Mouse (Mus musculus): ENCODE results near the gene Rbx1.

Rbx1 gene

DNA sequence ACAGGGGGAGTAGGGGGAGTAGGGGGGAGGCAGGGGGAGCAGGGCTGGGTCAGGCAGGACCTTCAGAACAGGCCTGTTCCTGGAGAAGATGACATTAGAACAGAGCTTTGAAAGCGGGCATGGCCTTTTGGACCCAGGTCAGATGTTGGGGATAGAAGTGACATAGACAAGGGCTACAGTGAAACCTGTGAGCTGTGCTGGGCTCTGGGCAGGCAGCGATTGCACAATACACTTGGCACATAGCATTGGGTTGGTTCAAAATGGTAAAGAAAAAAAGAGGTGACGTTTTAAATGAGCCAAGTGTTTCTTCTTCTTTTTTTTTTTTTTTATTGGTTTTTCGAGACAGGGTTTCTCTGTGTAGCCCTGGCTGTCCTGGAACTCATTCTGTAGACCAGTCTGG lies 19.4 kb downstream of the Rbx1 start:
- no peak for DNase-seq

DNA sequence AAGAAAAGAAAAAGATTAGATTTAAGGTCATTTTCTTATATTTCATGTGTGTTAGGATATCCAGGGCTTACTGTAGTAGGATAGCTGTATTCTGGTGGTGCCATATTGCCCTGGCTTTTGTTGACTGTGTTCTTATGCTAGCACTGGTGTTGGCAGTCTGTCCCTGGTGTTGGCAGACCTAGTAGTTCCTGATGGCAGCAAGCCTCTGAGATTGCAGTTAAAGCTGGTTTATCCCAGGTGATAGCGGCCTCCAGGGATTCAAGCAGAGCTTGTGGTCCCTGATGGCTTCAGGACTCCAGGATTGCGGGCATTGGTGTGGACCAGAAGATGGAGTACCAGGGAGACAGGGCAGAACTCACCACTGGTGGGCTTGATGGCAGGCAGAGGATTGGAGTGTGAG lies 37.4 kb downstream of the Rbx1 start:
- no peak for DNase-seq

DNA sequence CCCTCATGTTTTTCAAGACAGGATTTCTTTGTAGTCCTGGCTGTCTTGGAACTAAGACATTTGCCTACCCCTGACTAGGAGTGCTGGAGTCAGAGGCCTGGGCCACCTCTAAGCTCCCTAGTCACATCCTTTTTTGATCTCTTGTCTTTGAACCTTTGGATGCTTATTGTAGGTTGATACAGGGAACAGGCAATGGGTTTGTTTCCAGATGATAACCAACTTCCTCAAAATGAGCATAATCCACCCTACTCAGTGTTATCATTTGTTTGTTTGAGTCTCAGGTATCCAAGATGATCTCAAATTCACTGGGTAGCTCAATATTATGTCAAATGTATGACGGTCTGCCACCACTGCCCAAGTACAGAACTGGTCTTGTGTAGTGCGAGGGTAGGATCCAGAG lies 37.9 kb downstream of the Rbx1 start:
- no peak for DNase-seq

DNA sequence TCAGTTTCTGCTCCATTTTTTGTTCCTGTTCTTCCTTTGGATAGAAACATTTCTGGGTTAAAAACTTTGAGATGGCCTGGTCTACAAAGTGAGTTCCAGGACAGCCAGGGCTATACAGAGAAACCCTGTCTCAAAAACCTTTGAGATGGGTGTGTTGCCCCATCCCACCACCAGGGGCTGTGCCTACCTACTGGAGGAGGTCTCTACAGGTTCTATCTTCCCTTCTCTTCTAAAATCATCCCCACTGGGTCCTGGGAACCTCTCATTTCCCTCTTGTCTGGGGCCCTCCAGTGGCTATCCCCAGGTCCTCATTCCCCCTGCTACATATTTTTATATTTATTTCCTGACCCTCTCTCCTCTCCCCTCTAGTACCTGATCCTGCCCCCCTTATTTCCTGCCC lies 41.1 kb downstream of the Rbx1 start:
- DNase-seq: no peak

DNA sequence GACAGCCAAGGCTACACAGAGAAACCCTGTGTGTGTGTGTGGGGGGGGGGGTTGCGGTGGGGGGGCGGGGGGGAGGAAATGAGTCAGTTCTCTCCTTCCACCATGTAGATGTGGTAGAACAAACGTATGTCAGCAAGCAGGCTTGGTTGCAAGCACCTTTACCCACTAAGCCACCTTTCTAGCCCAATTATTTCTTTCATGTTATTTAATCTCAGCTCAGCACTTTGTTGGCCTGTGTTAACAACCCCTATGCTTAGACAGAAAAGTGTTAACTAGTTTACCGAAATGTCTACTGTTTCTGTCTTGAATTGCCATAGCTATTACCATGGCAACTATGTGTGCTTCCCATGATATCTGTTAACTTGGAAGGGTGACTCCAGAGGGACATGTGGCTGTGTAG lies 44.5 kb downstream of the Rbx1 start:
- DNase-seq: no peak

DNA sequence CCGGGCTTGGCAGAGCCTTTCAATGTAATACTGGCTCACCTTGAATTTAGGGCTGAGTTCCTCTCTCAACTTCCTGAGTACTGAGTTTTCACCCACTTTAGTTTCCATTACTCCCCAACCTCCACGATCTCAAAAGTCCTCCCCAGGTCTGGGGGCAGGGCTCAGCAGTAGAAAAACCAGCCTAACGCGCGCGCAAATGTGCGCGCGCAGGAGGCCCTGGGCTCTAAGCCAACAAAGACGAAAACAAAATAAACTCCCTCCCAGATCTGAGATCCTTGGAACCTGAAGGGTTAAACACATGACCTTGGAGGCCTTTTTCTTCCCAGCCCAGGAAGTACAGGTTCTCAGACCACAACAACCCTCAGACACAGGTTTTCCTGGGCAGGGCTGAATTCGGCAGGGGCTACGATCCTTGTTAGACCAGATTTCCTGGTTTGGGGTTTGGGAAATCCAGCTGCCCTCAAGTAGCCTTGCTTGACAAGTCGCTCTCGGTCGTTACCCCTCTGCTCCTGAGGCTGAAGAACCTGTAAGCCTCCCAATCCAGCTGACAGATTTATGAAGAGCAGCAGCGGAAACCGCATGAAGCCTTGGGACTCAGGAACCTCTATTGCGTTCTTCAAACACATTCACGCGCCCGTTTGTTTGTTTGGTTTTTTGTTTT lies 45.6 kb downstream of the Rbx1 start:
- DNase-seq: no peak

DNA sequence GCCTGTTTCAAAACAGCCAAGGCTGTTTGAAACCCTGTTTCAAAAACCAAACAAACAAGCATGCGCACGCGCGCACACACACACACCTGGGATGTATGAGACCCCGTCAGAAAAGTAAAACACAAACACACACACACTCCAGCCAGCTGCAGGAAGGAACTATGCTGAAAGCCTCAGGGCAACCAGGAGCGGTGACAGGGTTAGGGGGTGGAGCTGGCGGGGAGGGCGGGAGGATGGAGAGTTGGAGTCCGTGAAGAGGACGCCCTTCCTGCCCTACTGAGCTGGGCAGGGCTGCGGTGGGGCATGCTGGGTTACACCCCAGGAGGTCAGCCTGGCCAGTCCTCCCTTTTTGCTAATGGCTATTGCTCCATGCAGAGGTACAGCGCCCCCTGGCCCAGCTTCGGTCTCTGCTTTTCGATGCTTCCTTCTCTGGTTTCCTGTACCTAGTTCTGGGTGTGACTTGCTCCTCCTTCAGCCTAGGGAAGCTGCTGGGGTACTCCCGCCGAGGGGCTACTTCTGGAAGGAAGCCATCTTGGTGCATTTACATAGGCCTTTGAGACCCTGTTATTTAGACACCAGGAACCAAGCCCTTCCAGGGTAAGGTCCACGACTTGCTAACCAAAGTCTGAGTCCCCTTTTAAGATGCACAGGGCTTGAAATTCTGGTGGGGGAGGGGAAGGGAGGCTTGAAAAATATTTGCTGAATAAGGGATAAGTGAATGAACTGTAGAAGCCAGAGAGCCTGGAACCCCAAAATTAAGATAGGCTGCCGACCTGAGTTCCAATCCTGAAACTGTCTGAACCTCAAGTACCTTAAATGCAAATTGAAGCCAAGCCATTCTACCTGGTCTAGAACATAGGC lies 48.2 kb downstream of the Rbx1 start:
- DNase-seq: peak; percentile 71

DNA sequence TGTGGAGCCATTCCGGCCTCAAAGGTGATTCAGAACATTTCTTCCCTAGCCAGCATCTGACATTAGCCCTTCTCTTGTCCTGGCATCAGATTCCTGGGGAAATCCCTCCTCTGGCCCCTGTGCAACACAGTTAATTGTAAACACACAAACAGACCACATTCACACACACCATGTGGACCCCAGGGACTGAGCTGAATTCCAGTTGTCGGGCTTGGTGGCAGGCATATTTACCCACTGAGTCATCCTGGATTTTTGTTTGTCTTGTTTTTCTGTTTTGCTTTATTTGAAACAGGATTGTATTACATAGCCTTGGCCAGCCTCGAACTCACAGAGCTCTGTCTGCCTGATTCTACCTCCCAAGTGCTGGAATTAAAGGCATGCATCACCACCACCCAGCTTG lies 49.1 kb downstream of the Rbx1 start:
- no peak for DNase-seq

DNA sequence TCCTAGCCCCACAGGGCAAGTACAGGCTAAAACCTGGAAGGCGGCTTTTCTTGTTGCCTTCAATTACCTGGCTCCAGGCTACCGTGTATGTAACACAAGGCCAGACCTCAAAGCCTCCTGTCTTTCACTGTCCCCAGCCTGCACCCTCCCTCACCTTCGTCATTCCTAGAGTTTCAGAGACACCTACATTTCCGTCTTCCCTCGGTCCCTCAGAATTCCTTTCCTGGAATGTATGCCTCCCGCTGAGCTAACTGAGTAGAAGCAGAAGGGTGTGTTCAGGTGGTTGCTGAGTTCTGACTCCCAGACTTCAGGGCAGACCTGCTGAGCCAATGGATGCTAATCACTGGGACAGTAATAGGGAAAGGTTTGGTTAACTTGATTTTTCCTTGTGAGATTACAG lies 51.9 kb downstream of the Rbx1 start:
- no peak for DNase-seq

DNA sequence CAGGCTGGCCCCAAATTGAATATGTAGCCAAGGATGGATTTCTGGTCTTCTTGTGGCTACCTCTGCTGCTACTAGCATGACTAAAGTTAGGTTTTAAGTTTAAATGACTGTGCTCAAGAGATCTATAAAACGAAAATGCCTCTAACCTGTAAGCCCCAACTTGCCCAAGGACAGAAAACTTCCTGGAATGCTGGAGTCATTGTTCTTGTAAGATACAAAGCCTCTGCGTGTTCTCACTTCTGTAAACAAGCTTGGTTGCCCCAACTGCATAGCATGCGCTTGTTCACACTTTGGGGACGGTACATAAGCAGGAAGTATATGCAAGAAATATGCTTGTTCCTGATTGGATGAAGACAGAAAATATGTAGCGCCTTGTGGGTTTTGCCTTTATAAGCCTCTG lies 52.7 kb downstream of the Rbx1 start:
- DNase-seq: no peak

DNA sequence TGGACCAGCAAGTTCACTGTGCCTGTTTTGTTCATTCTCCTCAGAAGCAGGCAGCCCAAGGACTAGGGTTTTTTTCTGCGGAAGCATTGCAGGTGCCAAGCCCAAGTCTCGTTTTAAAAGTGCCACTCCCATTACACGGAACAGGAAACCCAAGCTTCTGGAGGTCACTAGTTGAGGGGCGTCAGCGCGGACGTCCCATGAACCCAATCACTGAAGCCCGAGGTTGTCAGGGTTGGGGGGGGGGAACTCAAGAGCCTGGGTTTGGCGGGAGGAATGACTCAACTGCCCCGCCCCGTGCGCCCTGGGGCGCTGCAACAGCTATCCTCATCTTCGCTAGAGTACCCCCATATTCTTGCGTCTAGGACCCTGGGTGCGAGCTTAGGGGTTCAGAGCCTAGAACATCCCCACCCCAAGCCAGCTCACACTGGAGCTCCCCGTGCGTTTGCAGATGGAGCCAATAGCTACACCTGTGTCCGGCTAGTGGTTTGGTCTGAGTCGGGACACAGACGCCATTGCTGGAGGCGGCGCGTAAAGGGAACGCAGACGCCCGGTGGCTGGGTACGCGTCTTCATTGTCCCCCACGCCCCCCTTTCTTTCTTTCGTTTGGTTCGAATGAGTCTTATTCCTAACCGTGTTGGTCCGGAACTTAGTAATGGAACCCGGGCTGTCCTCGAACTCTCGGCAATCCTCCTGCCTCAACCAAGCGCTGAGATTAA lies 56.1 kb downstream of the Rbx1 start:
- peak; percentile 24 for DNase-seq

DNA sequence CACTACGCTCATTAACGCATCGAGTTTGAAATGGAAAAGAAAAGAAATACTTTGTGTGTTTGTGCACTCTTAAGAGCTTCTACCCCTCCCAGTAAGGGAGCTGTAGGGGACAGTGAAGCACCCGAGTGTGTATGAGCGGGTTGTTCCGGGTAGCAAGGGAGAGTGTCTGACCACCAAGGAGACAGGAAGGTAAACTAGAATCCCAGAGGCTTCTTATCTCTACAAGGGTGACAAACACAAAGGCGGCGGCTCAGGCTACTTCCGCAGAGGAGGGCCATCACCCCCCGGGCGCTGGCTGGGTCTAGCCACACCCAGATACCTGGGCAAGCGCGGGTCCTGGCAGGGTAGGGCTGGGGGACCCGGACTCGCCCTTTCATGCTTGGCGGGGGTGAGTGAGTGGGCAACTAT lies 56.7 kb downstream of the Rbx1 start:
- DNase-seq: no peak

DNA sequence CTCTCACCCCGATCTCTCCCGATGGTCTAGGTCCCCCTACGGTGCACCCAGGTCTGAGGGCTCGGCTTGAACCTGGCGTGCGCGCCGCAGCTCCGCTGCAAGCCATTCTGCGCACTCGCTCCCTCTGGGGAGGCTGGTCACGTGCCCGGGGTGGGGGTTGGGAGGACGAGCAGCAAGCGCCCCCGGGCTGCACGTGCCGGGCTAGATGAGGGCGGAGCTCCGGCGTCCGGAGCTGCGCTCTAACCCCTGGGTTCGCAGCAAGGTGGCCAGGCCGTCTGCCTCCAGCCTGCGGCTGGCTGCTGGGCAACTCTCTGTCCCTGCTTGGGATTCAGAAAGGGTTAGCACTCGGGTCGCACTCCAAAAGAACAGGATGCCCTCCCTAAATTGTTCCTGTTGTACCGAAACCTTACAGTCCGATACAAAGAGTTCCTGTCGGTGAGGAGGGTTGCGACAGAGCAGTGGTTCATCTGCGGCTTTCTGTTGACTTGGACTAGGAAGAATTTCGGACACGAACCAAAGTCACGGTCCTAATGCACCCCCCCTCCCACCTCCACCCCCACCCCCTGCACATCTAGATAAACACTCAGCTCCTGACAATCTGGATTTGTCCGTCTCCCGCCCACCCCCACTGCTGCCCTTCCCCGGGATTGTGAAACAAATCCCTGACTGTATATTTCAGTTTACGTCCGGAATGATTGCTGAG lies 57.2 kb downstream of the Rbx1 start:
- peak; percentile 96 for DNase-seq

DNA sequence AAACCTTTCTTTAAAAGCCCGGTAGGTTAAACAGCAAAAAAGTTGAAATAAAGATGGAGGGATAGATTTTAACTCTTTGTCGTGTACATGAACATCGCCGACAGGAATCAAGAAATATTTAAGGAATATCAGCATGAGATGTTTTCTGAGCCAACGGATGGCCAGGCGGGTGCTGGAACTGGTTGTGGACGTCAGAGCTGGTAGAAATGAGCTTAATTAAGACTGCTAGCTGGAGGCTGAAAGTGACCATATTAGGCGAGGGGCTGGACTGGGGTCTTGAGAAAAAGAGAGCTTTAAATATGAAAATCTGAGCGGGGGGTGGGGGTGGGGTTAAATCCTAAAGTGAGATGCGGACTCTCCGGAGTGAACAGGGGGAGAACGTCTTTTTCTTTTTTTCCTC lies 57.8 kb downstream of the Rbx1 start:
- no peak for DNase-seq

Measured in right cerebral cortex, postnatal 14 days (tissue).